Mouse (Mus musculus) megakaryocyte progenitor cell, adult 5-6 weeks (primary cell): Measurements from ENCODE around the gene Aff4. TPM values are rescaled to one million over a fixed set of nuclear protein-coding genes. Genes with fewer than 3 reads are reported as not detected.
"Not testable (repeated sequence)": the region's sequence is repeated elsewhere in the genome, so short reads cannot be mapped to it uniquely, and the experiment has no call there.

Experiments used
- ATAC-seq: replicated peaks from 2 replicates; pipeline ENCODE4 v1.8.0; 2016; ENCODE audit warnings: mild to moderate bottlenecking, moderate TSS enrichment, inconsistent platforms; ENCODE audit not compliant: poor library complexity
- total RNA-seq, 2 experiments: library from RNA; stranded (forward) in 1 of 2; stranded (reverse) in 1 of 2; fragments of 157-497, 149-512 nt in 1 of 2; fragments of 200-1000 nt in 1 of 2; gene quantifications; 2 replicates each; pipeline versions ENCODE4 v1.2.3 to v1.2.4; 2015 to 2017

The Aff4 gene
- total RNA-seq, 2 experiments from 2014 or later, result 49.6 to 57.9 TPM

GRCm38 (mm10) chr11:53336924-53337323 is 13.7 kb upstream of the Aff4 start:
- ATAC-seq, result no peak

DNA sequence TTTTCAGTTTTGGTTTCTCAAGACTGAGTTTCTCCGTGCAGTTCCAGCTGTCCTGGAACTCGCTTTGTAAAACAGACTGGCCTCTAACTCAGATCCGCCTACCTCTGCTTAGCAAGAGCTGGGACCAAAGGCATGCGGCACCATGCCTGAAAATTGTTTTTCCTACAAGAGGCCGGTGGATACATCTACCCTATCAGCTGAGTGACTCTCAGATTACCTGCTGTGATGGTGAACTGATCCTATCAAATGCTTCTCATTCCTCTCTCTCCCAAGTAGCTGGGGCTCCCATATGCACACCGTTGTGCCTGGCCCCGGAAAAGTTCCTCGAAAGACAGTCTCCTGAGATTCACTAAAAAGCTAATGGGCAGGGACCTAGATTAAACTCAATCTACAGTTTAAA is 12.9 kb upstream of the Aff4 start:
- no peak for ATAC-seq

GRCm38 (mm10) chr11:53341019-53341418 is 9.6 kb upstream of the Aff4 start:
- not testable (repeated sequence) for ATAC-seq

- 0 out of 2 replicates have a peak, but pooled peaks have one; percentile 44 for ATAC-seq
These were observed 7.9 kb upstream of the Aff4 start for GRCm38 (mm10) chr11:53342711-53343110.

DNA sequence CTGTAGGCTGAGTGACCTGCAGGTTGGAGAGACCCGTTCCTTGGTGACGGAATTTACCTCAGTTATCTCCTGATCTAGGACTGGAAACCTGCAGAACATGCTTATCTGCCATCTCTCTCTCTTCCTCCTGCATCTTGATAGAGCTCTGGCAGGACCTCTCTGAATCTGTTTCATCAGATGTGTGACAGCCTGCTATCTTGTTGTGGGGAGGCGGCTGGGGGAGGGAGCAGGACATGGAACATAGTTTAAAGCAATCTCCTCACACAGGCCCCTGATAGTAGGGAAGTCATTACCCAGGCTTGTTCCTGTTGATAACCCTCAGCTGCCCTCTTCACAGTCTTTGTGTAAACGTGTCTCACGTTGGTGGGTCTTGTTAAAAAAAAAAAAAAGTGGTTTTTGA is 5.3 kb upstream of the Aff4 start:
- ATAC-seq, result peak; percentile 79

GRCm38 (mm10) chr11:53345738-53346137 is 4.9 kb upstream of the Aff4 start:
- no peak for ATAC-seq

- peak; percentile 45 for ATAC-seq
These were observed 750 bp downstream of the Aff4 start for GRCm38 (mm10) chr11:53351224-53351942.

DNA sequence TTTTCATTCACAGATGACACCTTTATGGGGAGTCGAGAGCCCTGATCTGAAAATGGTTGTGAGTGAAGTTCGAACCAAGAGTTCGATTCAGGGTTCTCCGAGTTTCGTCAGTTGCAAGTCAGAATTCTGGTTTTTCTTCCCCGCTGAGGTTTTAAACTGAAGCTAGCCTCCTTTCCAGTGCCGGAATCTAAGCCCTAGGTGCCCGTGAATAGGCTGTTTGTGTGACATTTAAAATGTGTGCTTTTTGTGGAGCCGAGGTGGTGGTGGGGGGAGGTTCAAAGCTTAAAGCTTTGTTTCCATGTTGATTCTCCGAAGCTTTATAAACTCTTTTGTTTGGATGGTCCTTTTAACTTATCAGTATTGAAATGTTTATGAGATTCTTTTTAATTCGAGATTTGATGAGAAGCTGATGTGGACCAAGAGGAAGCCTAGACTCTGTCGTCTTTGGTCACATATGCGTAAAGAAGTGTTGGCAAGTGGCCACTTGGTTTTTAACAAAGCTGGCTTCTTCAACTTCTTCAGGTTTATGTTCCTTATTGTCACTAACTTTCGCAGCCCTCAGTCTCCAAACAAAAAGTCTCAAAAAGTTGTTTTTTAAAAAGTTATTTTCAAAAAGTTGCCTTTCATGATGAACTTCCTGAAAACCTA is 1.4 kb downstream of the Aff4 start:
- ATAC-seq, result no peak

GRCm38 (mm10) chr11:53358504-53359155 is 8.0 kb downstream of the Aff4 start:
- no peak for ATAC-seq

- ATAC-seq, result no peak
These were observed 16.4 kb downstream of the Aff4 start for GRCm38 (mm10) chr11:53367032-53367431.

- ATAC-seq, result no peak
These were observed 28.3 kb downstream of the Aff4 start for GRCm38 (mm10) chr11:53378918-53379317.

- ATAC-seq, result no peak
These were observed 33.3 kb downstream of the Aff4 start for GRCm38 (mm10) chr11:53383758-53384428.

GRCm38 (mm10) chr11:53393856-53394255 is 43.2 kb downstream of the Aff4 start:
- ATAC-seq, result no peak

GRCm38 (mm10) chr11:53403638-53404037 is 53.0 kb downstream of the Aff4 start:
- no peak for ATAC-seq

GRCm38 (mm10) chr11:53411738-53412137 is 61.1 kb downstream of the Aff4 start:
- ATAC-seq, result peak; percentile 54; the same call in 1 of the 2 replicates

GRCm38 (mm10) chr11:53413871-53414270 is 63.2 kb downstream of the Aff4 start:
- ATAC-seq, result no peak

- ATAC-seq, result no peak
These were observed 67.4 kb downstream of the Aff4 start for GRCm38 (mm10) chr11:53418048-53418447.

DNA sequence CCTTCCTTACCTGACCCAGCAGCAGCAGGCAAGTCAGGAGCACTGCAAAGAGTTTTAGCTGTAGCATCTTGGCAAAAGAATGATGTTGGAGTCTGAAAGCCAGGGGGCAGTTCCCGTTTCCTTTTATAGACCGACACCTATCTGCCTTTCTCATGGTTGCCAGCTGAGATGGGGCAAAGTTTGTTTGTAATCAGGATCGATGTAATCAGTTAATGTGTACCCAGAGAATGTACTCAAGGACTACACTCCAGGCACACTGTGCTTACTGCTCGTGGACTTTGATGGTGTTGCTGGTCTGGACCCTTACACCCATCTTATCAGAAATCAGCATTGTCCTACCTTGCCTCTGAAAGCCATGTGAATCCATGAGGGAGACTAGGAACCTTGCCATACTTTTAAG is 72.4 kb downstream of the Aff4 start, which contains the start of gene Leap2:
TSS of gene Leap2 (minus strand) at position 135 of the 400 bp plus-strand sequence.
- no peak for ATAC-seq

DNA sequence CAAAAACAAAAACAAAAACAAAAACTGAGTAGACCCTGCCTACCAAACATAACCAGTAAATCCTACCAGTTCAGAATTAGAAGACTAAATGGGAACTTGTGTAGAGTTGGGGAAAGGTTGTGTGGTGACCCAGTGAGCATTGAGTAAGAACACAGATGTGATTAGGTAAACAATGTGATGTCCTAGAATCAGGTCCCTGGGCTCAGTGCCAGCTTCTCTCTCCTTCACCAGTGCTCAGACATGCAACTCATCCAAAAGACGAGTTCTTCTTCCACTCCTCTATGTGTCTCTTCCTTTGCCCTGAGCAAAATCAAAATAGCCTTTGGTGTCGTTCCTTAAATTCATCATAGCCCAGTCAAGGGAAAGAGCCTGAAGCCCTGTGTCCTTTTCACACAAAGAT is 74.2 kb downstream of the Aff4 start:
- ATAC-seq, result no peak

GRCm38 (mm10) chr11:53425251-53425650 is 74.6 kb downstream of the Aff4 start:
- ATAC-seq, result no peak

DNA sequence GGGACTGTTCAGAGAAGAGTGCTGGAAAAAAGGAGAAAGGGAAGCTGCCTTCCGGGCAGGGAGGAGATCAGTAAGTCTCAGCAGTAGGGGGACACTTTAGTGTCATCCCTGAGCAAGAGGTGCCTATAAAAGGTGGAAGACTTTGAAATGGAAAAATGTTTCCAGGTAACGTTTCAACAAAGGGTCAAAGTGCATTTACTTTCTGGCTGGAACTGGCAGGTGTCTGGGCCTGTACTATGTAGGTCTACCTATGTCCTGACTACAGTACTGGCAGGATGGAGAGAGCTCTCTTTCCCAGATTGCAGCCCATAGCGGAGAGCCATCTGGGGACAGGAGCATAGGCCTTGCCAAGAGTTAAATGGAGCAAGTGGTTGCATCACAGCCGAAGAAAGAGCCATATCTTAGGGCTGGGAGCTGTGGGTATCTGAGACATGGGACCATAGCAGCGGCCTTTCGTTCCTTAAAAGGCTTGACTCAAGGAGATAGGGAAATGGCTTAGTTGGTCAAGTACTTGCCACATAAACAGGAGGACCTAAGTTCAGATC is 75.2 kb downstream of the Aff4 start:
- no peak for ATAC-seq
